Mouse (Mus musculus) urinary bladder, postnatal 10 days (tissue): ENCODE results near the gene Svbp.

Experiments
- DNase-seq: peaks from one replicate; pipeline ENCODE4 v3.0.0; 2022; ENCODE audit warnings: low spot score

The Svbp gene

GRCm38 (mm10) chr4:119194909-119195581, at the start of gene Svbp:
Gene Svbp (plus strand): TSS chr4:119195306.
- DNase-seq, result peak; percentile 66

GRCm38 (mm10) chr4:119146816-119147215, 48.3 kb upstream of the Svbp start:
- no peak for DNase-seq

- DNase-seq, result no peak
Observed at GRCm38 (mm10) chr4:119147347-119147746, 47.8 kb upstream of the Svbp start.

GRCm38 (mm10) chr4:119148741-119149140, 46.4 kb upstream of the Svbp start:
- DNase-seq, result no peak

- DNase-seq, result no peak
Observed at GRCm38 (mm10) chr4:119157186-119157585, 37.9 kb upstream of the Svbp start.

- DNase-seq, result no peak
Observed at GRCm38 (mm10) chr4:119157891-119158290, 37.2 kb upstream of the Svbp start.

- no peak for DNase-seq
Observed at GRCm38 (mm10) chr4:119161358-119161757, 33.7 kb upstream of the Svbp start.

GRCm38 (mm10) chr4:119162990-119163389, 32.1 kb upstream of the Svbp start:
- no peak for DNase-seq

- DNase-seq, result no peak
Observed at GRCm38 (mm10) chr4:119165916-119166315, 29.2 kb upstream of the Svbp start.

GRCm38 (mm10) chr4:119167068-119167467, 28.0 kb upstream of the Svbp start:
- no peak for DNase-seq

GRCm38 (mm10) chr4:119167663-119168062, 27.4 kb upstream of the Svbp start:
- DNase-seq, result peak; percentile 46

GRCm38 (mm10) chr4:119172919-119173650, 22.0 kb upstream of the Svbp start:
- DNase-seq, result no peak

- peak; percentile 70 for DNase-seq
Observed at GRCm38 (mm10) chr4:119173851-119174453, 21.2 kb upstream of the Svbp start, which contains the start of gene Zfp691. Gene Zfp691 (minus strand): TSS chr4:119174195.

GRCm38 (mm10) chr4:119177702-119178101, 17.4 kb upstream of the Svbp start:
- no peak for DNase-seq

- DNase-seq, result no peak
Observed at GRCm38 (mm10) chr4:119178331-119178730, 16.8 kb upstream of the Svbp start.

GRCm38 (mm10) chr4:119180133-119180707, 14.9 kb upstream of the Svbp start:
- no peak for DNase-seq

GRCm38 (mm10) chr4:119181456-119181855, 13.7 kb upstream of the Svbp start:
- no peak for DNase-seq

- no peak for DNase-seq
Observed at GRCm38 (mm10) chr4:119183525-119183924, 11.6 kb upstream of the Svbp start.

GRCm38 (mm10) chr4:119185771-119186170, 9.3 kb upstream of the Svbp start:
- DNase-seq, result no peak

- no peak for DNase-seq
Observed at GRCm38 (mm10) chr4:119188060-119188785, 6.9 kb upstream of the Svbp start.

GRCm38 (mm10) chr4:119189392-119189791, 5.7 kb upstream of the Svbp start:
- DNase-seq, result no peak

GRCm38 (mm10) chr4:119189864-119190263, 5.2 kb upstream of the Svbp start, which contains the start of gene Ermap:
Gene Ermap (minus strand): TSS chr4:119190011.
- DNase-seq, result no peak
